Mouse (Mus musculus) forebrain, embryonic 10.5 days (tissue): ENCODE measurements around the gene Trim8. TPM values are rescaled to one million over a fixed set of nuclear protein-coding genes. Genes with fewer than 3 reads are reported as not detected.

ENCODE experiments used
- DNase-seq: peaks from one replicate; pipeline ENCODE4 v3.0.0-alpha.2; 2017; ENCODE audit warnings: low spot score; ENCODE audit errors: extremely low spot score
- H3K27ac ChIP-seq: fragments of 300-500 bp; sonication (generic); 2 replicates; pipeline ENCODE4 v1.5.1; 2016; ENCODE audit warnings: mild to moderate bottlenecking
- H3K27me3 ChIP-seq: fragments of 300-500 bp; sonication (generic); 2 replicates; pipeline ENCODE4 v1.6.1; 2016; ENCODE audit warnings: mild to moderate bottlenecking; ENCODE audit not compliant: poor library complexity, severe bottlenecking
- H3K36me3 ChIP-seq: fragments of 300-500 bp; sonication (generic); replicated peaks from 2 replicates; pipeline ENCODE4 v1.6.1; 2016; ENCODE audit warnings: mild to moderate bottlenecking, moderate library complexity
- H3K4me1 ChIP-seq: fragments of 300-500 bp; sonication (generic); 2 replicates; pipeline ENCODE4 v1.6.1; 2016
- H3K4me3 ChIP-seq: fragments of 300-500 bp; sonication (generic); 2 replicates; pipeline ENCODE4 v1.5.1; 2016; ENCODE audit warnings: mild to moderate bottlenecking, moderate library complexity
- H3K9me3 ChIP-seq: fragments of 300-500 bp; sonication (generic); 2 replicates; pipeline ENCODE4 v1.6.1; 2016; ENCODE audit warnings: mild to moderate bottlenecking, moderate library complexity
- WGBS: fragments of 180-500 bp; shearing (Covaris S2); methylation state at CpG from one replicate; pipeline ENCODE4 v1.1.7; 2016; 5-methylcytosine and 5-hydroxymethylcytosine counted together
- polyA plus RNA-seq: library from polyadenylated mRNA; unstranded; fragments of >200 nt; fragmentation: Nextera tagmentation; extraction: Ambion mirVana; gene quantifications from 2 replicates; pipeline ENCODE4 v1.2.1, GENCODE M21; 2016

The Trim8 gene
- polyA plus RNA-seq, 1 experiment from 2014 or later: 16.6 TPM

DNA sequence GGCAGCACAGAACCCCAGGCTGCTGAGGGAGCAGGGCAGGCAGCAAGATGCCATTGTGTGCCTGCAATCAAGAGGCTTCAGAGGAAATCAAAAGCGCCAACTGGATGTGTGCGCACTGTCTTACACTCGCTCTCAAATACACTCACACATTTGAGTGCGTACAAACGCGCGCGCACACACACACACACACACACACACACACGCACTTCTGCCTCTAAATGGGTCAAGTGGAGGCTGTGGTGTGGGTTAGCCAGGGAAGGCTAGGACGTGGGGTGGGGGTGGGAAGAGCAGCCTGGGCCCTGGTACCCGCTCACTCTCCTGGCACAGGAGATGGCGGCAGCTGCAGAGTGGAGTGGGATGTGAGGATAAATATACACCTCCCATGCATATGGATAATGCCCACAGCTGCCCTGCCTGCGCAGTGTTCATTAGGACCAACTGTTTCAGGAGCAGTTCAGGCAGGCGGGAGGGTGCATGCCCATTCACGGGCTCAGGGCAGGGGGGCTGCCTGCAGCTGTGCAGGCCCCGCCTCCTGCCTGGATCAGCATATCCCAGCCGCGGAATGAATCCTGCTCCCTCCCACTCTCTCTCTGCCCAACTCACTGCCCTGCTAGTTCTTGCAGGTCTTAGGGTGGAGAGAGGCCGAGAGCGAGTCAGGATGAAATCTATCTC is 22.1 kb downstream of the Trim8 start:
- Histone ChIP-seq H3K4me3 (peak overlapping the region; percentile 47), H3K27ac (peak overlapping the region; percentile 87), H3K4me1 (peaks cover 84% of the 10 kb centered on the region), H3K36me3 (no peaks in the 10 kb centered on the region), H3K27me3 (peaks cover 6% of the 10 kb centered on the region; the same call in 1 of the 2 replicates), H3K9me3 (no peaks in the 10 kb centered on the region)
- WGBS: 4% methylated on average over 20 of the region's 20 CpGs
- peak; percentile 72 for DNase-seq

DNA sequence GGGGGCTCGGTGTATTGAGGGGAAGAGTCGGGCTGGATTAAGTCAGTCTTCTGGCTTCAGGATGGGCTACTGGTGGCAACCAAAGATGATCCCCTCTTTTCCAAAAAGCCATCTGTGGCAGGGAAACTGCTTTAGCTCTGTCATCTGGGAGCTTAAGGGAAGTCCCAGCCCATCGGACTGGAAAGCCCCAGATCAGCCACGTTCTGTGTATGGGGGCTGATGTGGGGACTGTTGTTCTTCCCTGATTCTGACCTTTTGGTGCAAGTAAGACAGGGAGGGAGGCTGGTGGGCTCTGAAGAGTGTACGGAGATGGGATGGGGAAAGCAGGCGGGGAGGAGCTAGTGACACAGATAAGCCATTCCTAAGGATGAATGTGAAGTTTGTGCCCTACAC is 22.6 kb downstream of the Trim8 start:
- Histone ChIP-seq H3K4me1 (peaks cover 84% of the 10 kb centered on the region), H3K36me3 (no peaks in the 10 kb centered on the region)

DNA sequence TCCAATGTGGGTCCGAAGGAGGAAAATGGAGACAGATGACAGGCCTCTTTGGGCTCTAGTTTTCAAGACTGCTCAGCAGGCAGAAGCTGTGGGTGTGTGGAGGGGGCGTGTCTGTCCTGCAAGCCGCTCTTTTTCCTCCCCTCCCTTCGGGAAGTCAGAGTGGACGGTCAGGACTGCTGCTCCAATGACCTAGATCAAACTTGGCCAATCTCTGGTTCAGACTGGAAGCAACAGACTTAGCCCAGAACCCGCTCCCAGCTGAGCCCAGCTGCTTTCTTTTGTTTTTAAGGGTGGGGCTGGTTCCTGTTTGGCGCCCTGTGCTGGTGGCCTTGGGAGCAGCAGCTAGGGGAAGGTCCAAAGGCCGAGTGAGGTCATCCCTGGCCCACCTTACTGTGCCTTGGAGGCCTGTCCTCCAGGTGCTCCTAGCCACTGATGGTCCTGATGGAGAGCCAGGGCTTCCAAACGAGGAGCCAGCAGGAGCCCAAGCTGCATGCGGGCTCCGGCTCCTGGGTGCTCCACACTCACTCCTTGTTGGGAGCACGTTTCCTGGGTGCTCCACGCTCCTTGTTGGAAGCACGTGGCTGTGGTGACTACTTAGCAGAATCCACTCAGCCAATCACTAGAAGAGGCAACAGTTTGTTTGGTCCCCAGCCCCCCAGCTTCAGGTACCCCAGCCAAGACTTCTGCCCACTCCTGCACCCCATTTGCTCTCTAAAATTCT is 23.3 kb downstream of the Trim8 start:
- 24% methylated on average over 14 of the region's 14 CpGs for WGBS
- Histone ChIP-seq H3K4me1 (peaks cover 84% of the 10 kb centered on the region), H3K27ac (peak overlapping the region; percentile 87), H3K4me3 (peak overlapping the region; percentile 47), H3K36me3 (no peaks in the 10 kb centered on the region), H3K27me3 (peaks cover 6% of the 10 kb centered on the region; the same call in 1 of the 2 replicates), H3K9me3 (no peaks in the 10 kb centered on the region)
- DNase-seq: no peak

More for the DNA sequence above, 22.6 kb downstream of the Trim8 start:
- WGBS: 2% methylated on average over 6 of the region's 6 CpGs
- Histone ChIP-seq H3K9me3 (no peaks in the 10 kb centered on the region), H3K4me3 (peak overlapping the region; percentile 47), H3K27ac (peak overlapping the region; percentile 87), H3K27me3 (peaks cover 6% of the 10 kb centered on the region; the same call in 1 of the 2 replicates)
- DNase-seq: no peak

DNA sequence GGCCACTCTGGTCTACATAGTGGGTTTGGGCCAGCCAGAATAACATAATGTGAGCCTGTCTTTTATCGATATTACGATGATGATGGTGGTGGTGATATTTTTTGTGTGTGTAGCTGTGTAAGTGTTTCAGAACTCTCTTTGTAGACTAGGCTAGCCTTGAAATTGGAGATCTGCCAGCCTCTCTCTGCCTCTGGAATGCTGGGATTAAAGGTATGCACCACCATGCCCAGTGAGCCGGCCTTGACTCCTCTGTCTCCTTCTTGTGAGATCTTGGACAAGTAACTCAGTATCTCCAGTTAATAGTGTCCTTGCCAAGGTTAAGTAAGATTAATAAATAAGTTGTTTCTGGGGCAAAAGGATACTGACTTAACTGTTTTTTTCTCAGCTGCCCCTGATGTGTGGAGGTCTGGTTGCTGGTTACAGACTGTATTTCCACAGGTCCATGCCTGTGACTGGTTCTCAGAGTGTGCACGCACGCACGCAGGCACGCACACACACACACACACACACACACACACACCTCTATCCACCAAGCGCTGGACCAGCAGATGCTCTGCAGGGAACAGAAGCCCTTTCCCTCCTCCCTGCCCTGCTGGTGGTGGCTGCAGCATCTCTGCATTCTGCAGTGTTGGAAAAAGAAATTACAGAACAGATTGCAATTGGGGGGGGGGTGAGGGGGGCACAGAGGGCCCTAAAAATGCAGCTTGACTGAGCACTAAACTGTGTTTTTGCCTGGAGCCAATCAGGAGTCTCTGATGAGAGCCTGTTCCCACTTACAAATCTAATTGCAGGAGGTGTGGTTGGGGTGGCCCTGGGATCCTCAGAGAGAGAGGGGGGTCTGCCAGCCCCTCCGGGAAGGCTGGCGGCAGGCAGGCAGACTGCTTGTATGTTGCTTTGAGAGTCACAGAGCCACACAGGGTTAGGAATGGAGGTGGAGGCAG is 24.5 kb downstream of the Trim8 start:
- peak overlapping the region; percentile 87 for H3K27ac ChIP-seq
- H3K4me3 ChIP-seq: no peak overlapping the region
- DNase-seq: no peak
- H3K9me3 ChIP-seq: no peaks in the 10 kb centered on the region
- H3K36me3 ChIP-seq: no peaks in the 10 kb centered on the region
- WGBS: 48% methylated on average over 10 of the region's 10 CpGs
- H3K4me1 ChIP-seq: peaks cover 90% of the 10 kb centered on the region
- H3K27me3 ChIP-seq: peaks cover 6% of the 10 kb centered on the region; the same call in 1 of the 2 replicates

DNA sequence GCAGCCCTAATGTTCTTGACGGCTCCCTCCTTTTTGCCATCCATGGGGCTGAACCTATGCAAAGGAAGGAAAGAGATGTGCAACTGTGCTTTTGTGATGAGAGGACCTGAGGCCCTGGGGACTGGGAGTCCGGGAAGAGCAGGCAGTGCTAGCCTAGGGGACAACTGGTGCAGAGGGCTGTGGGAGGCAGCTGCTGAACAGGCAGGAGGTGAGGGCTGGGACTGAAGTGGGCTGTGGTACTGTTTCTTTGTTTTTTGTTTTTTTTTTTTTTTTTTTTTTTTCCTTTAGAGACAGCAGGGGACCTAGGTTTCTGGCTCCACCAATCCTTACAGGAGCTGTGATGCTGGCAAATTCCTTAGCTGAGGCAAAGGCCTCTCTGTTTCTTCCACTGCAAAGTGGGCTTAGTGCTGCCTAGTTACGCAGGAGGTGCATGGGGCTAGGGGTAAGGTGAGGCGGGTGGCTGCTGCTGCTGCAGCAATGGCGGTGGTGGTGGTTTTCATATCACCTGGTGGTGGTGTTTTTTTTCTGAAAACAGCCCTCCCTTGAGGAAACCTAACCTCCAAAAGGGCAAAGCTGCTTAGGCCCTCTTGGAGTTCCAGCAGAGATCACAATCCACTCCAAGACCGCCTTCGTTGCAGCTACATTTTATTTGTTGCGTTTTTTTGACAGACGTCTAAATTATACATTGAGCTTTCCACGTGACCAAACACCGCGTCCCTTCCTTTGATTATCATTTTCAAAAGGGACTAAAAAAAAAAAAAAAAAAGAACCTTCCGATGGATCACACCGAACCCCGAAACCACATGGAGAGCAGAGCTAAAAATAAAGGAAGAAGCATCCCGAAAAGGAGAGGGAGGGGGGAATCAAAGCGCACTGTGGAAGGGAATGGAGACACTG is 26.4 kb downstream of the Trim8 start:
- Histone ChIP-seq H3K4me1 (peaks cover 100% of the 10 kb centered on the region), H3K36me3 (no peaks in the 10 kb centered on the region), H3K9me3 (no peaks in the 10 kb centered on the region), H3K4me3 (peak overlapping the region; percentile 47), H3K27me3 (peaks cover 6% of the 10 kb centered on the region; the same call in 1 of the 2 replicates), H3K27ac (peak overlapping the region; percentile 90)
- DNase-seq: no peak
- WGBS: 9% methylated on average over 17 of the region's 17 CpGs

DNA sequence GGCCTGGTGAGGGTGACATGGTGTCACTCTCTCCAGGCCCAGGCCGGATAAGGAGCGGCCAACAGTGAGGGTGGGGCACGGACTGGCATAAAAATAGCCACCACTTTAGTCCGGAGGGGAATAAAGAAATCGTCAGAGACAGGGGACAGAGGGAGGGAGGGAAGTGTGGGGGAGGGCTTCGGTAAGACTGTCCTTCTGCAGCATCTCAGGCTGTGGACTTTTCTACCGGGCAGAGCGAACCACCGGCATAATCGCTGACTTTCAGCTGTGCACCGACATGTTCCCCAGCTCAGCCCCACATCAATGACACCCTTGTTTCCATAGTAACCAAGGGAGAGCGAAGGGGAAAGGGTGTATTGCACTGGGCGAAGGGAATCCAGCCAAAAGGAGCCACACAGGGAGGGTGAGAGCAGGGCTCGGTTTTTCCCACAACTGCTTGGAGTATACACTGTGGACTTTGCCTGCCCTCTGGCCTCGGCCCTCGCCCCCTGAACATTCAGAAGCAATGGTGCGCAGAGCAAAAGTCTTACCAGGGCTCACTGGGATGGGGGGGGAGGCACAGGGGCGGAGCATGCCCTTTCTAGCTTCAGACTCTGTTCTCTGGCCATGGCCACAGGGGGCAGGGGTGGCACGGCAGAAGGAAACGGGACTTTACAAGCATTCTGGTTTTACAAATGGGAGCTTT is 27.2 kb downstream of the Trim8 start:
- DNase-seq: peak; percentile 74
- Histone ChIP-seq H3K9me3 (no peaks in the 10 kb centered on the region), H3K36me3 (no peaks in the 10 kb centered on the region), H3K4me3 (peak overlapping the region; percentile 47), H3K27me3 (peaks cover 6% of the 10 kb centered on the region; the same call in 1 of the 2 replicates), H3K4me1 (peaks cover 100% of the 10 kb centered on the region), H3K27ac (peak overlapping the region; percentile 90)
- WGBS: 2% methylated on average over 20 of the region's 20 CpGs

DNA sequence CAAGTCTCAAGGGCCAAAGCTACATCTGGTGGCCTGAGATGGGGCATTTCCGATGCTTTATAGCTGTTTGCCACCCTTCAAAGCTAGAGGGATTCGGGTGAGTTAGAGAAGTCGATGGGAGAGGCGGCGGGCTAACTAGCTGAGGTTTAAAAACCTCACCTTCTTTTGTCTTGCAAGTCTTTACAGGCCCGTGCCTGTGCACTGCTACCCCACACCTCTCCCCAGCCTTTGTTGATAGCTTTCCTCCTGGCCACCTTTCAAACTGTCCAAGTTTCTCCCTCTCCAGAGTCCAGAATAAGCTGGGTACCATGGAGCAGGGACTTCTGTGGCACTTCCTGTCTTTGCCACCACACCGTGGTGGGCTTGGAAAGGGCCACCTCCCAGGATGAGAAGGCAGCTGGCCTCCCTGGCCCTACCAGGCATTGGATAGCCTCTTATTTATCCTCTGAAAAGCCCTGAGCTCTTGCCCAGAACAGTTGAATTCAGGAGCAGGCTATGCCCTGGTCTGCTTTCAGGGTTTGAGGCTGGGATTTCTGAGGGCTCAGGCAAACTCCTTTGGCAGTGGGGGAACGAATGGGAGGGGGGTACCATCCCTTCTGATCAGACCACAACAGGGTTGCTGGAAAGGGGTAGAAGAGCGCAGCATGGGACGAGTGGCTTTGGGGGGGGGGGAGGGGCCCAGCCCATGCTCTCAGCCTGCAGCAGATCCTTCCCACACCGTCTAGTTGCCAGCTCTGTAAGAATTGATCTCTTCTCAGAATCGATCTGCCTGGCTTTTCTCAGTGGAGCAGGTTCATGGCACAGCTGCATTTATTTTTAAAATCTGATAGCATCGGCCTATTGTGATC is 28.3 kb downstream of the Trim8 start:
- no peak for DNase-seq
- Histone ChIP-seq H3K36me3 (0 out of 2 replicates have a peak, but pooled peaks cover 4% of the 10 kb centered on the region), H3K27me3 (peaks cover 6% of the 10 kb centered on the region; the same call in 1 of the 2 replicates), H3K9me3 (no peaks in the 10 kb centered on the region), H3K4me1 (peaks cover 99% of the 10 kb centered on the region), H3K27ac (peak overlapping the region; percentile 90), H3K4me3 (peak overlapping the region; percentile 47)
- WGBS: 4% methylated on average over 13 of the region's 13 CpGs

DNA sequence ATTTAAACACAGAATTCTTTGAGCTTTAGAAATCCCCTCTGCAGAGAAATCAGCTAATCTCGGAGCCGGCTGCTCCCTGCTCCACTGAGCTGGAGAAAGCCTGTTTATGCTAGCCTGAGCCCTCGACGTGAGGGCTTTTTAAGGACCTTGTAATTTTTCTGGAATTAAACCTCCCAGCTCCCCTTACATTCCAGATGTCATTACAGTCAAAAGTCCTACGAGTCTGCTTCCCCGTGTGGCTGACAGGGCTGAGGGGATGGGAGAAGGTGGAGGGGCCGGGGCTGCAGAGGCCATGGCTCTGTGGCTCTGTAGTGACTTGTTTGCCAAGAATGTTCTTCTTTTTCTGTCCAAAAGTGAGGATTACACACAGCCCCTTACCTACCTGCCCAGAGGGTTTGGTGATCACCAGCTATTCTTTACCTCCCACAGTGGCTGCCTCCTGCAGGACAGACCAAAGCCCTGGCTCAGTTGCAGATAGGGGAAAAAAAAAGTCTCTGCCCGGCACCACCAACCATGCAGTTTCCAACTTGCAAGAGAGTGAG is 29.0 kb downstream of the Trim8 start:
- 4% methylated on average over 8 of the region's 8 CpGs for WGBS
- no peaks in the 10 kb centered on the region for H3K9me3 ChIP-seq
- H3K4me1 ChIP-seq: peaks cover 96% of the 10 kb centered on the region

DNA sequence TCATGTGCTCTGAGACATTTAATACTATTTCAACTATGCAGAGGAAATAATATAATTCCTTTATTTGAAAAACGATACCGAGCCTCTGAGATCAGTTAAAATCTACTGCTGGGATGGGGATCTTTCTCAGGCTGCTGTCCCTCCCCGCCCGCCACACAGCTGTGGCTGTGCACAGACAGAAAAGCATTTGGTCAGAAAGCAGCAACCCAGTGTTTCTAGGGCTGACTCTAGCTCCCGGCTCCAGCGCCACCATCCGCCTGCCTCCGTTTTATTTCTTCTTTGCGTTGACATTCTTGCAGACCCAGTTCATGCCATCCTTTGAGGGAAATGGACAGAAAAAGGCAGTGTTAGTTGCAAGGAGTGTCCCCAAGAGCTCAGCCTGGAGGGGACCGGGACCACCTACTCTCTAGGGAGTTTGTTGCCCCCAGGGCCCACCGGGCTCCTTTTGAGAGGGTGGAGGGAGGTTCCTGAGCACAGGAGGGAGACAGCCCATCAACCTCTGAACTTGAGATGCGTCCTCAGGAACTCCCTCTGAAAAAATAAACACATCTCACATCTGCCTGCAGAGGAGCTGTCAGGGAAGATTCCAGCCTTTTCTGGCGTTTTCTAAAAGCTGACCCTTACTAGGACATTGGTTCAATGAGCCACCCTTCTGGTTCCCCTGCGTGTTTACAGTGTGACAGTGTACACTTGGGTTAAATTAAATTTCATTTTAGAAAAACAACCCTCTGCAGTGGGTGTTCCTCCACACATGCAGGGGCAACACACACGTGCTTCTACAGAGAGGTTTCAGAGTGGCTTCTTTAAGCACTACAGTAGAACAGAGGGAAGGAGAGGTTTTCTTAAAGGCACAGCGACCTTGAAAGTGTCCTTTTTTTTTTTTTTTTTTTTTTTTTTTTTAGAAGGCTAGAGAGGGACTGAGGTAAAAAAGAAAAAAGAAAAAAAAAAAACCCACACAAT is 29.8 kb downstream of the Trim8 start:
- Histone ChIP-seq H3K4me1 (peaks cover 87% of the 10 kb centered on the region), H3K9me3 (no peaks in the 10 kb centered on the region), H3K4me3 (peak overlapping the region; percentile 47; the same call in 1 of the 2 replicates), H3K27me3 (peaks cover 6% of the 10 kb centered on the region; the same call in 1 of the 2 replicates), H3K27ac (peak overlapping the region; percentile 90), H3K36me3 (peaks cover 11% of the 10 kb centered on the region)
- WGBS: 5% methylated on average over 16 of the region's 16 CpGs
- DNase-seq: no peak

More for the DNA sequence above, 29.0 kb downstream of the Trim8 start:
- peak overlapping the region; percentile 90 for H3K27ac ChIP-seq
- H3K4me3 ChIP-seq: peak overlapping the region; percentile 47
- peaks cover 6% of the 10 kb centered on the region; the same call in 1 of the 2 replicates for H3K27me3 ChIP-seq
- peaks cover 5% of the 10 kb centered on the region; the same call in 1 of the 2 replicates for H3K36me3 ChIP-seq
- DNase-seq: no peak
